Mouse (Mus musculus): ENCODE measurements around the gene Pip5k1b. TPM values are rescaled to one million over a fixed set of nuclear protein-coding genes. Genes with fewer than 3 reads are reported as not detected.

Gene Pip5k1b
- total RNA-seq, 1 experiment: 2.1 TPM

GRCm38 (mm10) chr19:24556585-24556966 is 904 bp upstream of the Pip5k1b start:
- H3K27ac ChIP-seq (ENCODE audit: insufficient read depth, low read depth, low read length, poor library complexity, severe bottlenecking): no peak overlapping the region
- H3K4me1 ChIP-seq (ENCODE audit: control insufficient read depth in 2 of 2, insufficient read depth in 2 of 2, low read length in 2 of 2, poor library complexity in 1 of 2): peaks cover 5 to 9% of the 10 kb centered on the region in 2 experiments; a peak in 3 of 4 replicates
- peak overlapping the region; percentile 80 to 91 for H3K4me3 ChIP-seq (ENCODE audit: insufficient read depth in 1 of 2, low read depth in 1 of 2, low read length in 2 of 2, poor library complexity in 1 of 2, severe bottlenecking in 1 of 2)
- no peaks in the 10 kb centered on the region for H3K9me3 ChIP-seq (ENCODE audit: control insufficient read depth, insufficient read depth, low read depth, low read length)
- DNase-seq (ENCODE audit: low read depth, low spot score): no peak
- in situ Hi-C loops (cut with MboI; ENCODE audit: low sequenced_read_pairs in 2 of 2, unreplicated experiment in 2 of 2): no loop called here
- H3K36me3 ChIP-seq (ENCODE audit: control insufficient read depth, insufficient read depth, low read length, poor library complexity, severe bottlenecking): no peaks in the 10 kb centered on the region
- TF ChIP-seq MAFK (IDR thresholded peaks at IDR 0.05; ENCODE audit: insufficient read depth, low read depth, low read length) (no peak), CHD2 (IDR thresholded peaks at IDR 0.05; ENCODE audit: low read depth, low read length) (no peak), ZNF384 (IDR thresholded peaks at IDR 0.05; ENCODE audit: low read depth, low read length) (no peak), ZC3H11A (IDR thresholded peaks at IDR 0.05; ENCODE audit: borderline replicate concordance, low read depth, low read length) (no peak), HCFC1 (IDR thresholded peaks at IDR 0.05; ENCODE audit: borderline replicate concordance, insufficient read depth, low read length) (no peak)
- H3K9ac ChIP-seq (ENCODE audit: insufficient read depth, low read depth, low read length, poor library complexity, severe bottlenecking): peak overlapping the region; percentile 79; the same call in 1 of the 2 replicates

- DNase-seq (ENCODE audit: low read depth, low spot score): peak; percentile 40
- Histone ChIP-seq H3K9me3 (ENCODE audit: control insufficient read depth, insufficient read depth, low read depth, low read length) (no peaks in the 10 kb centered on the region), H3K4me1 (ENCODE audit: control insufficient read depth in 2 of 2, insufficient read depth in 2 of 2, low read length in 2 of 2, poor library complexity in 1 of 2) (peaks cover 8 to 9% of the 10 kb centered on the region in 2 experiments; a peak in 3 of 4 replicates), H3K9ac (ENCODE audit: insufficient read depth, low read depth, low read length, poor library complexity, severe bottlenecking) (peak overlapping the region; percentile 79), H3K36me3 (ENCODE audit: control insufficient read depth, insufficient read depth, low read length, poor library complexity, severe bottlenecking) (no peaks in the 10 kb centered on the region), H3K27ac (ENCODE audit: insufficient read depth, low read depth, low read length, poor library complexity, severe bottlenecking) (no peak overlapping the region), H3K4me3 (ENCODE audit: insufficient read depth in 1 of 2, low read depth in 1 of 2, low read length in 2 of 2, poor library complexity in 1 of 2, severe bottlenecking in 1 of 2) (peak overlapping the region; percentile 80 to 91)
- TF ChIP-seq CHD2 (IDR thresholded peaks at IDR 0.05; ENCODE audit: low read depth, low read length) (no peak), ZC3H11A (IDR thresholded peaks at IDR 0.05; ENCODE audit: borderline replicate concordance, low read depth, low read length) (no peak), HCFC1 (IDR thresholded peaks at IDR 0.05; ENCODE audit: borderline replicate concordance, insufficient read depth, low read length) (no peak), ZNF384 (IDR thresholded peaks at IDR 0.05; ENCODE audit: low read depth, low read length) (no peak), MAFK (IDR thresholded peaks at IDR 0.05; ENCODE audit: insufficient read depth, low read depth, low read length) (no peak)
- in situ Hi-C loops (cut with MboI; ENCODE audit: low sequenced_read_pairs in 2 of 2, unreplicated experiment in 2 of 2): no loop called here
Observed at GRCm38 (mm10) chr19:24555904-24556584, 372 bp upstream of the Pip5k1b start.

- Histone ChIP-seq H3K9ac (ENCODE audit: insufficient read depth, low read depth, low read length, poor library complexity, severe bottlenecking) (peak overlapping the region; percentile 80), H3K4me1 (ENCODE audit: control insufficient read depth in 2 of 2, insufficient read depth in 2 of 2, low read length in 2 of 2, poor library complexity in 1 of 2) (peaks cover 8 to 11% of the 10 kb centered on the region in 2 experiments; a peak in 3 of 4 replicates), H3K4me3 (ENCODE audit: insufficient read depth in 1 of 2, low read depth in 1 of 2, low read length in 2 of 2, poor library complexity in 1 of 2, severe bottlenecking in 1 of 2) (peak overlapping the region; percentile 80 to 91), H3K9me3 (ENCODE audit: control insufficient read depth, insufficient read depth, low read depth, low read length) (no peaks in the 10 kb centered on the region), H3K36me3 (ENCODE audit: control insufficient read depth, insufficient read depth, low read length, poor library complexity, severe bottlenecking) (no peaks in the 10 kb centered on the region), H3K27ac (ENCODE audit: insufficient read depth, low read depth, low read length, poor library complexity, severe bottlenecking) (no peak overlapping the region)
- DNase-seq (ENCODE audit: low read depth, low spot score): no peak
- TF ChIP-seq ZNF384 (IDR thresholded peaks at IDR 0.05; ENCODE audit: low read depth, low read length): no peak
- TF ChIP-seq HCFC1 (IDR thresholded peaks at IDR 0.05; ENCODE audit: borderline replicate concordance, insufficient read depth, low read length): no peak
- TF ChIP-seq MAFK (IDR thresholded peaks at IDR 0.05; ENCODE audit: insufficient read depth, low read depth, low read length): no peak
- TF ChIP-seq ZC3H11A (IDR thresholded peaks at IDR 0.05; ENCODE audit: borderline replicate concordance, low read depth, low read length): no peak
- TF ChIP-seq CHD2 (IDR thresholded peaks at IDR 0.05; ENCODE audit: low read depth, low read length): no peak
- in situ Hi-C loops (cut with MboI; ENCODE audit: low sequenced_read_pairs in 2 of 2, unreplicated experiment in 2 of 2): no loop called here
Observed at GRCm38 (mm10) chr19:24554911-24555465, 684 bp downstream of the Pip5k1b start.

- no peaks in the 10 kb centered on the region for H3K9me3 ChIP-seq (ENCODE audit: control insufficient read depth, insufficient read depth, low read depth, low read length)
- no peak for TF ChIP-seq ZC3H11A (IDR thresholded peaks at IDR 0.05; ENCODE audit: borderline replicate concordance, low read depth, low read length)
- TF ChIP-seq CHD2 (IDR thresholded peaks at IDR 0.05; ENCODE audit: low read depth, low read length): no peak
- no peak for TF ChIP-seq HCFC1 (IDR thresholded peaks at IDR 0.05; ENCODE audit: borderline replicate concordance, insufficient read depth, low read length)
- TF ChIP-seq MAFK (IDR thresholded peaks at IDR 0.05; ENCODE audit: insufficient read depth, low read depth, low read length): no peak
- TF ChIP-seq ZNF384 (IDR thresholded peaks at IDR 0.05; ENCODE audit: low read depth, low read length): no peak
- peaks cover 8 to 11% of the 10 kb centered on the region in 2 experiments; a peak in 3 of 4 replicates for H3K4me1 ChIP-seq (ENCODE audit: control insufficient read depth in 2 of 2, insufficient read depth in 2 of 2, low read length in 2 of 2, poor library complexity in 1 of 2)
- no peak for DNase-seq (ENCODE audit: low read depth, low spot score)
- no peaks in the 10 kb centered on the region for H3K36me3 ChIP-seq (ENCODE audit: control insufficient read depth, insufficient read depth, low read length, poor library complexity, severe bottlenecking)
- H3K4me3 ChIP-seq (ENCODE audit: insufficient read depth in 1 of 2, low read depth in 1 of 2, low read length in 2 of 2, poor library complexity in 1 of 2, severe bottlenecking in 1 of 2): no peak overlapping the region
- in situ Hi-C loops (cut with MboI; ENCODE audit: low sequenced_read_pairs in 2 of 2, unreplicated experiment in 2 of 2): no loop called here
- no peak overlapping the region for H3K9ac ChIP-seq (ENCODE audit: insufficient read depth, low read depth, low read length, poor library complexity, severe bottlenecking)
- H3K27ac ChIP-seq (ENCODE audit: insufficient read depth, low read depth, low read length, poor library complexity, severe bottlenecking): no peak overlapping the region
Observed at GRCm38 (mm10) chr19:24554425-24554824, 1.2 kb downstream of the Pip5k1b start.
